In genomic region chr3:144335237-144335636, GRCm38 (mm10) we compare ENCODE assay signal across 35 mouse cellular contexts.
A peak's percentile ranks its signal among the peaks of the same experiment; 100 is the strongest.
DNase-seq lines count a peak whose midpoint lies in the region; ATAC-seq and TF ChIP-seq lines count a peak whose summit lies in the region.
"Had no signal": no experiment of that assay in that cellular context is flagged by ENCODE, and none has a peak within 500 bp of the region (broad histone marks: within the 10 kb centered on the region; RNA-seq: fewer than 3 reads in every experiment).

No protein-coding gene starts in this region.

- H3K4me2 ChIP-seq in embryonic facial prominence, embryonic 14.5 days (ENCODE audit: low read depth, low read length), result no peak overlapping the region
- no peak overlapping the region for H3K4me2 ChIP-seq in hindbrain, embryonic 12.5 days (replicated peaks)
- H3K4me2 ChIP-seq in hindbrain, embryonic 16.5 days (ENCODE audit: low read length), result no peak overlapping the region
- no peak overlapping the region for H3K4me2 ChIP-seq in lung, postnatal 0 days (replicated peaks; ENCODE audit: low read depth, low read length)
- H3K4me2 ChIP-seq: heart, embryonic 11.5 days; hindbrain, embryonic 15.5 days; kidney, embryonic 15.5 days; limb, embryonic 12.5 days; liver, embryonic 15.5 days; midbrain, embryonic 15.5 days; neural tube, embryonic 12.5 days had no signal

- TF ChIP-seq EP300 in lung, postnatal 0 days (IDR thresholded peaks at IDR 0.05), result no peak

- H3K4me1 ChIP-seq in embryonic facial prominence, embryonic 14.5 days (ENCODE audit: control insufficient read depth, insufficient read depth, low read length), result no peaks in the 10 kb centered on the region
- no peaks in the 10 kb centered on the region for H3K4me1 ChIP-seq in embryonic facial prominence, embryonic 10.5 days
- H3K4me1 ChIP-seq in hindbrain, embryonic 12.5 days, result peaks cover 10% of the 10 kb centered on the region
- no peaks in the 10 kb centered on the region for H3K4me1 ChIP-seq in hindbrain, embryonic 16.5 days (ENCODE audit: control insufficient read depth, insufficient read depth, low read depth, low read length)
- H3K4me1 ChIP-seq in lung, postnatal 0 days (ENCODE audit: insufficient read depth, low read depth, low read length), result no peaks in the 10 kb centered on the region
- H3K4me1 ChIP-seq: kidney, embryonic 15.5 days; limb, embryonic 12.5 days; liver, embryonic 15.5 days; megakaryocyte, embryonic 14.5 days; neural tube, embryonic 12.5 days had no signal

- no peaks in the 10 kb centered on the region for H3K36me3 ChIP-seq in embryonic facial prominence, embryonic 14.5 days (ENCODE audit: control insufficient read depth, insufficient read depth, low read length)
- no peaks in the 10 kb centered on the region for H3K36me3 ChIP-seq in embryonic facial prominence, embryonic 10.5 days (replicated peaks)
- no peaks in the 10 kb centered on the region for H3K36me3 ChIP-seq in hindbrain, embryonic 12.5 days
- H3K36me3 ChIP-seq in hindbrain, embryonic 16.5 days (ENCODE audit: control insufficient read depth, insufficient read depth, low read length), result no peaks in the 10 kb centered on the region
- no peaks in the 10 kb centered on the region for H3K36me3 ChIP-seq in lung, postnatal 0 days (ENCODE audit: insufficient read depth, low read length)
- H3K36me3 ChIP-seq: hindbrain, embryonic 15.5 days; kidney, embryonic 15.5 days; limb, embryonic 12.5 days; liver, embryonic 15.5 days; midbrain, embryonic 15.5 days; neural tube, embryonic 12.5 days had no signal

- 60% methylated on average over 3 of the region's 3 CpGs for WGBS in embryonic facial prominence, embryonic 14.5 days
- 80% methylated on average over 3 of the region's 3 CpGs for WGBS in embryonic facial prominence, embryonic 10.5 days
- WGBS in hindbrain, embryonic 12.5 days, result 64% methylated on average over 3 of the region's 3 CpGs
- 27% methylated on average over 3 of the region's 3 CpGs for WGBS in hindbrain, embryonic 16.5 days
- WGBS in lung, postnatal 0 days, result 32% methylated on average over 3 of the region's 3 CpGs

- TF ChIP-seq CTCF in lung, postnatal 0 days (IDR thresholded peaks at IDR 0.05), result no peak

- H3K27me3 ChIP-seq in embryonic facial prominence, embryonic 14.5 days (replicated peaks; ENCODE audit: control insufficient read depth, insufficient read depth, low read length), result no peaks in the 10 kb centered on the region
- no peaks in the 10 kb centered on the region for H3K27me3 ChIP-seq in embryonic facial prominence, embryonic 10.5 days (replicated peaks; ENCODE audit: low read depth, poor library complexity, severe bottlenecking)
- H3K27me3 ChIP-seq in hindbrain, embryonic 12.5 days, result no peaks in the 10 kb centered on the region
- H3K27me3 ChIP-seq in hindbrain, embryonic 16.5 days (replicated peaks; ENCODE audit: control insufficient read depth, insufficient read depth, low read length), result no peaks in the 10 kb centered on the region
- no peaks in the 10 kb centered on the region for H3K27me3 ChIP-seq in lung, postnatal 0 days (replicated peaks; ENCODE audit: insufficient read depth, low read length)
- H3K27me3 ChIP-seq: CH12.LX; hindbrain, embryonic 15.5 days; kidney, embryonic 15.5 days; liver, embryonic 15.5 days; megakaryocyte, embryonic 14.5 days; midbrain, embryonic 15.5 days; neural tube, embryonic 12.5 days had no signal

- no peaks in the 10 kb centered on the region for H3K9me3 ChIP-seq in embryonic facial prominence, embryonic 14.5 days (ENCODE audit: control insufficient read depth, low read length)
- H3K9me3 ChIP-seq in embryonic facial prominence, embryonic 10.5 days, result no peaks in the 10 kb centered on the region
- H3K9me3 ChIP-seq in hindbrain, embryonic 12.5 days (replicated peaks), result no peaks in the 10 kb centered on the region
- no peaks in the 10 kb centered on the region for H3K9me3 ChIP-seq in hindbrain, embryonic 16.5 days (ENCODE audit: control insufficient read depth, low read length)
- no peaks in the 10 kb centered on the region for H3K9me3 ChIP-seq in lung, postnatal 0 days (ENCODE audit: low read length)
- H3K9me3 ChIP-seq: hindbrain, embryonic 15.5 days; kidney, embryonic 15.5 days; limb, embryonic 12.5 days; liver, embryonic 15.5 days; midbrain, embryonic 15.5 days; neural tube, embryonic 12.5 days had no signal

- H3K27ac ChIP-seq in embryonic facial prominence, embryonic 14.5 days (replicated peaks; ENCODE audit: low read depth, low read length), result no peak overlapping the region
- H3K27ac ChIP-seq in embryonic facial prominence, embryonic 10.5 days (replicated peaks), result no peak overlapping the region
- no peak overlapping the region for H3K27ac ChIP-seq in hindbrain, embryonic 12.5 days
- H3K27ac ChIP-seq in hindbrain, embryonic 16.5 days (ENCODE audit: low read depth, low read length), result no peak overlapping the region
- no peak overlapping the region for H3K27ac ChIP-seq in lung, postnatal 0 days (ENCODE audit: low read length)
- H3K27ac ChIP-seq: gastrocnemius, adult 2 months; hindbrain, embryonic 15.5 days; kidney, embryonic 15.5 days; layer of hippocampus, adult 2 months; left cerebral cortex, adult 2 months; limb, embryonic 12.5 days; liver, embryonic 15.5 days; midbrain, embryonic 15.5 days; neural tube, embryonic 12.5 days had no signal

- H3K4me3 ChIP-seq in embryonic facial prominence, embryonic 14.5 days (ENCODE audit: low read depth, low read length), result no peak overlapping the region
- no peak overlapping the region for H3K4me3 ChIP-seq in embryonic facial prominence, embryonic 10.5 days
- H3K4me3 ChIP-seq in hindbrain, embryonic 12.5 days, result no peak overlapping the region
- H3K4me3 ChIP-seq in hindbrain, embryonic 16.5 days (ENCODE audit: low read length), result no peak overlapping the region
- no peak overlapping the region for H3K4me3 ChIP-seq in lung, postnatal 0 days (ENCODE audit: low read depth, low read length)
- H3K4me3 ChIP-seq: gastrocnemius, adult 2 months; hindbrain, embryonic 15.5 days; kidney, embryonic 15.5 days; layer of hippocampus, adult 2 months; left cerebral cortex, adult 2 months; limb, embryonic 12.5 days; liver, embryonic 15.5 days; megakaryocyte, embryonic 14.5 days; midbrain, embryonic 15.5 days; neural tube, embryonic 12.5 days had no signal

- no peak overlapping the region for H3K9ac ChIP-seq in embryonic facial prominence, embryonic 14.5 days (ENCODE audit: low read depth, low read length)
- H3K9ac ChIP-seq in hindbrain, embryonic 12.5 days, result no peak overlapping the region
- H3K9ac ChIP-seq in hindbrain, embryonic 16.5 days (ENCODE audit: low read depth, low read length), result no peak overlapping the region
- no peak overlapping the region for H3K9ac ChIP-seq in lung, postnatal 0 days (replicated peaks; ENCODE audit: low read depth)
- H3K9ac ChIP-seq: hindbrain, embryonic 15.5 days; kidney, embryonic 15.5 days; limb, embryonic 12.5 days; liver, embryonic 15.5 days; midbrain, embryonic 15.5 days; neural tube, embryonic 12.5 days had no signal

- ATAC-seq in embryonic facial prominence, embryonic 14.5 days (ENCODE audit: low read depth), result no peak
- peak; percentile 26; the same call in 1 of the 2 replicates for ATAC-seq in hindbrain, embryonic 12.5 days (ENCODE audit: low FRiP score)
- ATAC-seq in hindbrain, embryonic 16.5 days, result no peak
- no peak for ATAC-seq in lung, postnatal 0 days
- ATAC-seq: activated CD4-positive, CD25-positive, alpha-beta regulatory T cell, adult 4 months; midbrain, embryonic 15.5 days had no signal

- DNase-seq in embryonic facial prominence, embryonic 14.5 days (ENCODE audit: low spot score), result peak; percentile 29
- no peak for DNase-seq in embryonic facial prominence, embryonic 10.5 days (ENCODE audit: low spot score)
- peak; percentile 15 for DNase-seq in lung, postnatal 0 days (ENCODE audit: low spot score)
- DNase-seq in lung, postnatal 10 days, result no peak
- peak; percentile 36 for DNase-seq in retina, postnatal 1 day
- no peak for DNase-seq in retina, embryonic 14.5 days (ENCODE audit: low spot score)
- DNase-seq: adrenal gland, adult 2 months; adrenal gland, postnatal 36 days; cerebellum, adult 2 months; cerebellum, postnatal 14 days; gastrocnemius, adult 2 months; gastrocnemius, postnatal 36 days; heart, adult 18-20 months; heart, postnatal 36 days; kidney, adult 18-20 months; kidney, postnatal 36 days; lung, postnatal 4 days; right cerebral cortex, adult 18-20 months; spleen, adult 18-20 months; thymus, adult 18-20 months; thymus, postnatal 25 days had no signal

Comparison
In these comparisons a context has a peak if more than half of its experiments do, and no peak if none do; other contexts are left out.
1. DNase-seq: peak in embryonic facial prominence, embryonic 14.5 days (single experiment), lung, postnatal 0 days (single experiment) and retina, postnatal 1 day (single experiment); none in embryonic facial prominence, embryonic 10.5 days (single experiment), lung, postnatal 10 days (single experiment) and retina, embryonic 14.5 days (single experiment).